Mouse (Mus musculus): ENCODE measurements around the gene Stat5b. TPM values are rescaled to one million over a fixed set of nuclear protein-coding genes. Genes with fewer than 3 reads are reported as not detected.

Stat5b gene
- total and polyA plus RNA-seq, 2 experiments from 2014 or later, result 8.8 to 22.6 TPM

- no peaks in the 10 kb centered on the region for H3K36me3 ChIP-seq (ENCODE audit: insufficient read depth)
- ATAC-seq (no peak), DNase-seq (no peak)
- H3K27ac ChIP-seq (ENCODE audit: low read depth, low read length), result no peak overlapping the region
- H3K4me3 ChIP-seq (ENCODE audit: low read depth, low read length), result no peak overlapping the region
- WGBS, result 91% methylated on average over 10 of the region's 10 CpGs
- peaks cover 58% of the 10 kb centered on the region for H3K27me3 ChIP-seq (ENCODE audit: insufficient read depth, low read length)
- no peak overlapping the region for H3K4me2 ChIP-seq (ENCODE audit: low read depth)
- TF ChIP-seq CTCF (IDR thresholded peaks at IDR 0.05; ENCODE audit: low read depth), result no peak
- no peaks in the 10 kb centered on the region for H3K9me3 ChIP-seq (ENCODE audit: low read length)
- no peak overlapping the region for H3K9ac ChIP-seq
- no peaks in the 10 kb centered on the region for H3K4me1 ChIP-seq (ENCODE audit: insufficient read depth)
Observed at GRCm38 (mm10) chr11:100863141-100863540, 12.6 kb upstream of the Stat5b start.

- H3K4me3 ChIP-seq (ENCODE audit: low read depth, low read length), result no peak overlapping the region
- DNase-seq (no peak), ATAC-seq (no peak)
- 28% methylated on average over 3 of the region's 3 CpGs for WGBS
- H3K9me3 ChIP-seq (ENCODE audit: low read length), result no peaks in the 10 kb centered on the region
- peaks cover 60% of the 10 kb centered on the region for H3K27me3 ChIP-seq (ENCODE audit: insufficient read depth, low read length)
- no peaks in the 10 kb centered on the region for H3K4me1 ChIP-seq (ENCODE audit: insufficient read depth)
- H3K36me3 ChIP-seq (ENCODE audit: insufficient read depth), result no peaks in the 10 kb centered on the region
- no peak overlapping the region for H3K9ac ChIP-seq
- no peak for TF ChIP-seq CTCF (IDR thresholded peaks at IDR 0.05; ENCODE audit: low read depth)
- H3K4me2 ChIP-seq (ENCODE audit: low read depth), result no peak overlapping the region
- H3K27ac ChIP-seq (ENCODE audit: low read depth, low read length), result no peak overlapping the region
Observed at GRCm38 (mm10) chr11:100861836-100862235, 11.3 kb upstream of the Stat5b start.

GRCm38 (mm10) chr11:100861335-100861734, 10.8 kb upstream of the Stat5b start:
- Histone ChIP-seq H3K27ac (ENCODE audit: low read depth, low read length) (no peak overlapping the region), H3K9ac (no peak overlapping the region), H3K9me3 (ENCODE audit: low read length) (no peaks in the 10 kb centered on the region), H3K36me3 (ENCODE audit: insufficient read depth) (no peaks in the 10 kb centered on the region), H3K4me3 (ENCODE audit: low read depth, low read length) (no peak overlapping the region), H3K4me1 (ENCODE audit: insufficient read depth) (no peaks in the 10 kb centered on the region), H3K4me2 (ENCODE audit: low read depth) (no peak overlapping the region), H3K27me3 (ENCODE audit: insufficient read depth, low read length) (peaks cover 60% of the 10 kb centered on the region)
- TF ChIP-seq CTCF (IDR thresholded peaks at IDR 0.05; ENCODE audit: low read depth), result no peak
- ATAC-seq (no peak), DNase-seq (no peak)
- WGBS, result 91% methylated on average over 7 of the region's 7 CpGs

GRCm38 (mm10) chr11:100860198-100861048, 9.9 kb upstream of the Stat5b start:
- peak overlapping the region; percentile 35 for H3K4me3 ChIP-seq (ENCODE audit: low read depth, low read length)
- 5% methylated on average over 52 of the region's 55 CpGs for WGBS
- H3K9ac ChIP-seq, result 0 out of 2 replicates have a peak overlapping the region, but pooled peaks have one; percentile 33
- H3K4me1 ChIP-seq (ENCODE audit: insufficient read depth), result no peaks in the 10 kb centered on the region
- H3K27ac ChIP-seq (ENCODE audit: low read depth, low read length), result no peak overlapping the region
- no peaks in the 10 kb centered on the region for H3K9me3 ChIP-seq (ENCODE audit: low read length)
- no peaks in the 10 kb centered on the region for H3K36me3 ChIP-seq (ENCODE audit: insufficient read depth)
- DNase-seq, result peak; percentile 35
- H3K4me2 ChIP-seq (ENCODE audit: low read depth), result peak overlapping the region; percentile 51
- ATAC-seq, result peak; percentile 89
- no peak for TF ChIP-seq CTCF (IDR thresholded peaks at IDR 0.05; ENCODE audit: low read depth)
- peaks cover 56% of the 10 kb centered on the region for H3K27me3 ChIP-seq (ENCODE audit: insufficient read depth, low read length)

GRCm38 (mm10) chr11:100859579-100860075, 9.1 kb upstream of the Stat5b start:
- peak overlapping the region; percentile 51; the same call in 1 of the 2 replicates for H3K4me2 ChIP-seq (ENCODE audit: low read depth)
- H3K4me3 ChIP-seq (ENCODE audit: low read depth, low read length), result peak overlapping the region; percentile 35
- no peak overlapping the region for H3K9ac ChIP-seq
- 56% methylated on average over 6 of the region's 6 CpGs for WGBS
- TF ChIP-seq CTCF (IDR thresholded peaks at IDR 0.05; ENCODE audit: low read depth), result no peak
- H3K4me1 ChIP-seq (ENCODE audit: insufficient read depth), result no peaks in the 10 kb centered on the region
- no peak overlapping the region for H3K27ac ChIP-seq (ENCODE audit: low read depth, low read length)
- H3K36me3 ChIP-seq (ENCODE audit: insufficient read depth), result no peaks in the 10 kb centered on the region
- H3K27me3 ChIP-seq (ENCODE audit: insufficient read depth, low read length), result peaks cover 59% of the 10 kb centered on the region
- no peak for DNase-seq
- H3K9me3 ChIP-seq (ENCODE audit: low read length), result no peaks in the 10 kb centered on the region
- no peak for ATAC-seq

- H3K27me3 ChIP-seq (ENCODE audit: insufficient read depth, low read length), result peaks cover 58% of the 10 kb centered on the region
- ATAC-seq, result peak; percentile 59
Observed at GRCm38 (mm10) chr11:100858935-100859578, 8.5 kb upstream of the Stat5b start, which contains the start of gene Stat5a. Stat5a (plus strand) TSS chr11:100859351.

More at GRCm38 (mm10) chr11:100858935-100859578, 8.5 kb upstream of the Stat5b start, which contains the start of gene Stat5a:
- Histone ChIP-seq H3K9ac (0 out of 2 replicates have a peak within 1 kb of the TSS, but pooled peaks have one; percentile 33), H3K27ac (ENCODE audit: low read depth, low read length) (no peak within 1 kb of the TSS), H3K36me3 (ENCODE audit: insufficient read depth) (no peaks in the 10 kb centered on the region), H3K4me1 (ENCODE audit: insufficient read depth) (no peaks in the 10 kb centered on the region), H3K4me2 (ENCODE audit: low read depth) (peak within 1 kb of the TSS; percentile 51), H3K4me3 (ENCODE audit: low read depth, low read length) (peak within 1 kb of the TSS; percentile 35), H3K9me3 (ENCODE audit: low read length) (no peaks in the 10 kb centered on the region)
- 38% methylated on average over 9 of the region's 9 CpGs for WGBS
- peak; percentile 55 for DNase-seq
- TF ChIP-seq CTCF (IDR thresholded peaks at IDR 0.05; ENCODE audit: low read depth), result no peak
